Mouse (Mus musculus) macrophage (primary cell): ENCODE measurements around the gene Cers3. TPM values are rescaled to one million over a fixed set of nuclear protein-coding genes. Genes with fewer than 3 reads are reported as not detected.

Source experiments
- H3K27ac ChIP-seq: fragments of 350-480 bp; formaldehyde crosslinking; 2 replicates; pipeline ENCODE4 v1.9.0; 2021
- H3K36me3 ChIP-seq: fragments of 350-480 bp; formaldehyde crosslinking; 2 replicates; pipeline ENCODE4 v1.9.0; 2021; ENCODE audit errors: inconsistent target
- H3K4me3 ChIP-seq: fragments of 350-480 bp; formaldehyde crosslinking; 2 replicates; pipeline ENCODE4 v1.9.0; 2021; ENCODE audit errors: inconsistent target
- H3K79me2 ChIP-seq: fragments of 350-480 bp; formaldehyde crosslinking; 2 replicates; pipeline ENCODE4 v1.9.0; 2021; ENCODE audit errors: inconsistent target
- WGBS: methylation state at CpG from one replicate; pipeline ENCODE4 v1.1.7; 2026; ENCODE audit warnings: inconsistent platforms; ENCODE audit not compliant: missing documents; 5-methylcytosine and 5-hydroxymethylcytosine counted together
- polyA plus RNA-seq: library from polyadenylated mRNA; stranded (reverse); fragments of 250-400 nt; gene quantifications from 3 replicates; pipeline ENCODE4 v1.2.4, GENCODE M21; 2018; ENCODE audit warnings: inconsistent platforms

Cers3 gene
- polyA plus RNA-seq, 1 experiment from 2014 or later: not detected

DNA sequence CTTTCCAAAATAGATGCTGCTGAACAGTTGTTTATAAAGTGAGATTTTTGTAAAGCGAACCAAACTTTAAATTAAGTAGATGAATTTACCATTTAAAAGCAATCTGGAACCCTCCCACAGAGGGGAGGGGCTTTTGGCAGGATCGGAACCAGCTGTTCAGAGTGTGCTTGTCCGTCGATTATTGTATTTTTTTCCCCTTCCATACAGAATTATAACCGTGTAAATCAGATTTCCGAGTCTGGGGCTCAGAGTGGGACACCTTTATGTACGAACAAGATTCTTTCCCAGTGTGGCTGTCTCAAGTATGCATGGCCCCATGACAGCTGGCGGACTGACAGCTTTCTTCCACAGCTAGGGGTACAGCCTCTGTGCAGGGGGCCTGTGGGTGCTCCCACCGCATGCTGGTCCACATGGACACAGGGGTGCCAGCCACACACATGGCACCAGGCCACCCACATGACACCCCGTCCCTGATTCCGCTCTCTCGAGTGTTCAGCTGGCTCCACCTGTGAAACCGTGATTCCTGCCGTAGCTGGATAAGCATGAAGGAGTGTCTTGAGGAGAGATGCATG, 128.7 kb downstream of the Cers3 start:
- Histone ChIP-seq H3K4me3 (no peak overlapping the region), H3K36me3 (no peaks in the 10 kb centered on the region), H3K27ac (no peak overlapping the region), H3K79me2 (no peaks in the 10 kb centered on the region)
- 94% methylated on average over 14 of the region's 14 CpGs for WGBS

DNA sequence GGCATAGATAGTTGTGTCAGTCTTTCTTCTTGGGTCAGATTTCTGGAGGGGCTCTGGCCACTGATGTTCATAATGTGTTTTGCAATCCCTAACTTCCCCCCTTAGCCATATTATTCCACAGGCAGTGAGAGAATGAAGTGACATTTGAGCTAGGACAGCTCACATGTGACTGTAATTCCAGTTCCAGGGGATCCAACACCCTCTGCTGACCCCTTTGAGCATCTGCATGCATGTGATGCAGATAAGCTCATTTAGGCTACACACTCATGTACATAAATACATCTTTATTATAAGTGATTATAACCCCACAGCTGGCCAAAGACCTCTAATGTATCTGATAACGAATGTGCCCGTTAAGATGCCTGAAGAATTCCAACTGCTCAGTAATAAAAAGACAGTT, 129.9 kb downstream of the Cers3 start:
- Histone ChIP-seq H3K4me3 (no peak overlapping the region), H3K79me2 (no peaks in the 10 kb centered on the region), H3K27ac (no peak overlapping the region), H3K36me3 (no peaks in the 10 kb centered on the region)
- 98% methylated on average over 2 of the region's 2 CpGs for WGBS

Other genes starting within 250 kb of the Cers3 start
- gene Asb7, start 53.9 kb upstream of the Cers3 start, polyA plus RNA-seq: 6.4 to 7.8 TPM (median 6.8 TPM) in 3 replicates
- gene Lins1, start 53.6 kb upstream of the Cers3 start, polyA plus RNA-seq: 3.4 to 5.5 TPM (median 3.5 TPM) in 3 replicates
- gene Adamts17, start 96.2 kb downstream of the Cers3 start, polyA plus RNA-seq: not detected in 3 replicates